21 mouse cellular contexts compared by ENCODE assay signal in the genomic region with DNA sequence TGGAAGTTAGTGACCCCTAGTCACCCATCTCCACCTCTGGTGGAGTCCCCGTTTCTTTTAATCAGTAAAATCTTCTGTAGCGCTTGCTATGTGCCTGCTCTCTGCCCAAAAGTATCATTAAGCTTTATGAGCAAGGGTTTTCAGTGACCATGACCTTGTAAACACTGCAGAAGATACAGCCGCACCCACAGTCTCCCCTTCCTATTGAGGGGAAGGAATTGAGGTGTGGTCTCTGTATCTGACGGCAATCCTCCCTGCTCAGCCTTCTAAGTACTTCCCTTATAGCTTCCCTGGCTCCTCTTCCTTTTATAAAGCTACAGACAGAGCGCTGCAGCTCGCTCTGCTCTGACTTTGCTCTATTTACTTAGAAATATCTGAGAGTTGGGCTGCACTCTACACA. TPM values are rescaled to one million over a fixed set of nuclear protein-coding genes. Genes with fewer than 3 reads are reported as not detected.
DNase-seq lines count a peak whose midpoint lies in the region; ATAC-seq and TF ChIP-seq lines count a peak whose summit lies in the region.
"Had no signal": no experiment of that assay in that cellular context is flagged by ENCODE, and none has a peak within 500 bp of the region (broad histone marks: within the 10 kb centered on the region; RNA-seq: fewer than 3 reads in every experiment).

No protein-coding gene starts in this region.

- H3K27ac ChIP-seq in forebrain, embryonic 11.5 days (ENCODE audit: low read depth, low read length), result no peak overlapping the region
- no peak overlapping the region for H3K27ac ChIP-seq in forebrain, postnatal 0 days (ENCODE audit: low read depth, low read length)
- peak overlapping the region; percentile 39 to 68; a peak in 2 of 4 replicates for H3K27ac ChIP-seq in heart, embryonic 14.5 days (replicated peaks in 1 of 2; ENCODE audit: control insufficient read depth in 1 of 2, insufficient read depth in 1 of 2, low read depth in 2 of 2, low read length in 2 of 2)
- no peak overlapping the region for H3K27ac ChIP-seq in lung, postnatal 0 days (ENCODE audit: low read length)
- H3K27ac ChIP-seq: liver, embryonic 12.5 days; neural tube, embryonic 12.5 days; stomach, postnatal 0 days had no signal

- 84% methylated on average over 6 of the region's 6 CpGs for WGBS in forebrain, embryonic 11.5 days
- 87% methylated on average over 6 of the region's 6 CpGs for WGBS in forebrain, postnatal 0 days
- WGBS in heart, embryonic 14.5 days, result 65% methylated on average over 6 of the region's 6 CpGs
- WGBS in lung, postnatal 0 days, result 51% methylated on average over 6 of the region's 6 CpGs
- WGBS in lung, adult 2 months, result 49% methylated on average over 6 of the region's 6 CpGs

- no peak for ATAC-seq in forebrain, embryonic 11.5 days (replicated peaks; ENCODE audit: low FRiP score)
- ATAC-seq in forebrain, postnatal 0 days, result no peak
- no peak for ATAC-seq in heart, embryonic 14.5 days (ENCODE audit: insufficient number of reproducible peaks, insufficient read depth, low FRiP score, low read depth)
- ATAC-seq in lung, postnatal 0 days, result no peak
- ATAC-seq: liver, embryonic 12.5 days had no signal

- DNase-seq in forebrain, embryonic 11.5 days (ENCODE audit: low spot score), result peak; percentile 20
- DNase-seq in forebrain, postnatal 0 days, result no peak
- no peak for DNase-seq in heart, postnatal 4 days
- DNase-seq in lung, postnatal 0 days (ENCODE audit: low spot score), result peak; percentile 30
- DNase-seq in lung, adult 2 months, result no peak
- DNase-seq in neural tube, embryonic 10.5 days (ENCODE audit: extremely low spot score, low spot score), result no peak
- DNase-seq: cerebellum, adult 9-10 months; kidney, adult 11 months; layer of hippocampus, postnatal 36 days; lung, adult 18-20 months; lung, postnatal 36 days; right cerebral cortex, postnatal 14 days; thymus, adult 2 months; thymus, postnatal 4 days had no signal

- H3K4me3 ChIP-seq in forebrain, embryonic 11.5 days (ENCODE audit: low read depth, low read length), result no peak overlapping the region
- no peak overlapping the region for H3K4me3 ChIP-seq in forebrain, postnatal 0 days (ENCODE audit: low read depth, low read length)
- no peak overlapping the region for H3K4me3 ChIP-seq in heart, embryonic 14.5 days (ENCODE audit: control insufficient read depth in 1 of 2, insufficient read depth in 1 of 2, low read depth in 1 of 2, low read length in 2 of 2)
- no peak overlapping the region for H3K4me3 ChIP-seq in lung, postnatal 0 days (ENCODE audit: low read depth, low read length)
- no peak overlapping the region for H3K4me3 ChIP-seq in lung, adult 2 months (replicated peaks; ENCODE audit: extremely low read depth, low read depth, low read length)
- H3K4me3 ChIP-seq: forebrain, embryonic 12.5 days; kidney, embryonic 15.5 days; limb, embryonic 12.5 days; liver, embryonic 12.5 days; neural tube, embryonic 12.5 days had no signal

- TF ChIP-seq CTCF in forebrain, postnatal 0 days (IDR thresholded peaks at IDR 0.05; ENCODE audit: low read depth), result no peak
- TF ChIP-seq CTCF in lung, postnatal 0 days (IDR thresholded peaks at IDR 0.05), result no peak
- TF ChIP-seq CTCF in lung, adult 2 months (IDR thresholded peaks at IDR 0.05; ENCODE audit: insufficient read depth, low read length), result no peak

- no peaks in the 10 kb centered on the region for H3K36me3 ChIP-seq in forebrain, embryonic 11.5 days (ENCODE audit: control insufficient read depth, insufficient read depth, low read length)
- H3K36me3 ChIP-seq in forebrain, postnatal 0 days (ENCODE audit: insufficient read depth), result no peaks in the 10 kb centered on the region
- no peaks in the 10 kb centered on the region for H3K36me3 ChIP-seq in heart, embryonic 14.5 days (ENCODE audit: control insufficient read depth, insufficient read depth, low read length)
- H3K36me3 ChIP-seq in lung, postnatal 0 days (ENCODE audit: insufficient read depth, low read length), result no peaks in the 10 kb centered on the region
- H3K36me3 ChIP-seq: forebrain, embryonic 12.5 days; kidney, embryonic 15.5 days; limb, embryonic 12.5 days; liver, embryonic 12.5 days; neural tube, embryonic 12.5 days had no signal

- H3K4me1 ChIP-seq in forebrain, embryonic 11.5 days (replicated peaks; ENCODE audit: control insufficient read depth, insufficient read depth, low read length), result no peaks in the 10 kb centered on the region
- no peaks in the 10 kb centered on the region for H3K4me1 ChIP-seq in forebrain, postnatal 0 days (ENCODE audit: insufficient read depth)
- H3K4me1 ChIP-seq in heart, embryonic 14.5 days (ENCODE audit: control insufficient read depth in 2 of 2, insufficient read depth in 2 of 2, low read length in 2 of 2), result no peaks in the 10 kb centered on the region
- no peaks in the 10 kb centered on the region for H3K4me1 ChIP-seq in lung, postnatal 0 days (ENCODE audit: insufficient read depth, low read depth, low read length)
- no peaks in the 10 kb centered on the region for H3K4me1 ChIP-seq in lung, adult 2 months (ENCODE audit: control insufficient read depth, insufficient read depth, low read length)
- H3K4me1 ChIP-seq: liver, embryonic 12.5 days had no signal

- no peak for TF ChIP-seq EP300 in lung, postnatal 0 days (IDR thresholded peaks at IDR 0.05)

- H3K4me2 ChIP-seq in forebrain, embryonic 11.5 days (ENCODE audit: low read depth, low read length, severe bottlenecking), result no peak overlapping the region
- no peak overlapping the region for H3K4me2 ChIP-seq in forebrain, postnatal 0 days (ENCODE audit: low read depth)
- H3K4me2 ChIP-seq in heart, embryonic 14.5 days (ENCODE audit: low read length), result no peak overlapping the region
- no peak overlapping the region for H3K4me2 ChIP-seq in lung, postnatal 0 days (replicated peaks; ENCODE audit: low read depth, low read length)
- H3K4me2 ChIP-seq: kidney, embryonic 15.5 days; limb, embryonic 12.5 days; liver, embryonic 12.5 days; neural tube, embryonic 12.5 days had no signal

- H3K27me3 ChIP-seq in forebrain, embryonic 11.5 days (ENCODE audit: control insufficient read depth, insufficient read depth, low read length), result no peaks in the 10 kb centered on the region
- no peaks in the 10 kb centered on the region for H3K27me3 ChIP-seq in forebrain, postnatal 0 days (ENCODE audit: insufficient read depth, low read length)
- H3K27me3 ChIP-seq in heart, embryonic 14.5 days (ENCODE audit: control insufficient read depth, insufficient read depth, low read length), result no peaks in the 10 kb centered on the region
- H3K27me3 ChIP-seq in lung, postnatal 0 days (replicated peaks; ENCODE audit: insufficient read depth, low read length), result no peaks in the 10 kb centered on the region
- H3K27me3 ChIP-seq: forebrain, embryonic 12.5 days; kidney, embryonic 15.5 days; limb, embryonic 12.5 days; neural tube, embryonic 12.5 days had no signal

- no peak overlapping the region for H3K9ac ChIP-seq in forebrain, embryonic 11.5 days (ENCODE audit: low read length)
- no peak overlapping the region for H3K9ac ChIP-seq in forebrain, postnatal 0 days
- no peak overlapping the region; the same call in 1 of the 2 replicates for H3K9ac ChIP-seq in heart, embryonic 14.5 days (ENCODE audit: low read length)
- no peak overlapping the region for H3K9ac ChIP-seq in lung, postnatal 0 days (replicated peaks; ENCODE audit: low read depth)
- H3K9ac ChIP-seq: forebrain, embryonic 12.5 days; kidney, embryonic 15.5 days; liver, embryonic 12.5 days; neural tube, embryonic 12.5 days had no signal

- no peak for TF ChIP-seq POLR2A in lung, adult 2 months (IDR thresholded peaks at IDR 0.05; ENCODE audit: borderline replicate concordance, extremely low read depth, low read depth, low read length)

- no peaks in the 10 kb centered on the region for H3K9me3 ChIP-seq in forebrain, embryonic 11.5 days (ENCODE audit: control insufficient read depth, low read length)
- no peaks in the 10 kb centered on the region for H3K9me3 ChIP-seq in forebrain, postnatal 0 days (ENCODE audit: low read length)
- H3K9me3 ChIP-seq in heart, embryonic 14.5 days (ENCODE audit: control insufficient read depth, low read length), result 0 out of 2 replicates have a peak, but pooled peaks cover 3% of the 10 kb centered on the region
- H3K9me3 ChIP-seq in lung, postnatal 0 days (ENCODE audit: low read length), result no peaks in the 10 kb centered on the region
- H3K9me3 ChIP-seq: kidney, embryonic 15.5 days; limb, embryonic 12.5 days; liver, embryonic 12.5 days; neural tube, embryonic 12.5 days had no signal

RNA-seq across cellular contexts. Expression of gene Tcf15, which starts 13.1 kb away (rescaled TPM):
- 3.4 and 3.5 TPM in 2 replicates for polyA plus RNA-seq in forebrain, embryonic 11.5 days (2014; fragmentation: Nextera tagmentation; extraction: Ambion mirVana)
- 1.6 TPM in 1 of 2 replicates, not detected in the other for total RNA-seq in forebrain, postnatal 0 days (2014; rRNA removed)
- 0.69 and 1.1 TPM in 2 replicates for polyA plus RNA-seq in forebrain, postnatal 0 days (2015; fragmentation: Nextera tagmentation; extraction: Ambion mirVana)
- polyA plus RNA-seq in heart, embryonic 14.5 days (2014; fragmentation: Nextera tagmentation; extraction: Ambion mirVana), result 16.0 and 19.5 TPM in 2 replicates
- total RNA-seq in heart, postnatal 4 days (2021), result 10 to 100 TPM; 29.6 to 38.0 TPM
- 2.0 and 3.6 TPM in 2 replicates for polyA plus RNA-seq in lung, postnatal 0 days (2015; fragmentation: Nextera tagmentation; extraction: Ambion mirVana)
- polyA plus RNA-seq in lung, adult 2 months (2012; rRNA removed), result 2.4 and 5.5 TPM in 2 replicates

RNA-seq across cellular contexts. Expression of gene Srxn1, which starts 51.2 kb away (rescaled TPM):
- 14.3 and 15.0 TPM in 2 replicates for polyA plus RNA-seq in forebrain, embryonic 11.5 days (2014; fragmentation: Nextera tagmentation; extraction: Ambion mirVana)
- 18.4 and 27.3 TPM in 2 replicates for total RNA-seq in forebrain, postnatal 0 days (2014; rRNA removed)
- 11.9 and 16.4 TPM in 2 replicates for polyA plus RNA-seq in forebrain, postnatal 0 days (2015; fragmentation: Nextera tagmentation; extraction: Ambion mirVana)
- polyA plus RNA-seq in heart, embryonic 14.5 days (2014; fragmentation: Nextera tagmentation; extraction: Ambion mirVana), result 5.7 and 6.1 TPM in 2 replicates
- 1 to 10 TPM; 9.0 TPM for total RNA-seq in heart, postnatal 4 days (2021)
- polyA plus RNA-seq in lung, postnatal 0 days (2015; fragmentation: Nextera tagmentation; extraction: Ambion mirVana), result 8.9 and 9.4 TPM in 2 replicates
- polyA plus RNA-seq in lung, adult 2 months (2012; rRNA removed), result 47.3 and 54.8 TPM in 2 replicates

Comparison
In these comparisons a context has a peak if more than half of its experiments do, and no peak if none do; other contexts are left out.
1. DNase-seq: peak in forebrain, embryonic 11.5 days (single experiment) and lung, postnatal 0 days (single experiment); none in forebrain, postnatal 0 days (single experiment), heart, postnatal 4 days (single experiment), lung, adult 2 months (single experiment) and neural tube, embryonic 10.5 days (single experiment).
2. H3K27ac ChIP-seq: peak in heart, embryonic 14.5 days (2 of 2); none in forebrain, embryonic 11.5 days (single experiment), forebrain, postnatal 0 days (single experiment) and lung, postnatal 0 days (single experiment).